Mouse (Mus musculus): ENCODE data around the gene Dab1. TPM values are rescaled to one million over a fixed set of nuclear protein-coding genes. Genes with fewer than 3 reads are reported as not detected.

Dab1 gene
- total and polyA plus RNA-seq, 2 experiments, result 0.02 to 0.09 TPM

GRCm38 (mm10) chr4:104769602-104770001 is 1150.4 kb downstream of the Dab1 start:
- peaks cover 26% of the 10 kb centered on the region for H3K4me1 ChIP-seq (ENCODE audit: control insufficient read depth, insufficient read depth, low read length)
- no peak overlapping the region for H3K9ac ChIP-seq (ENCODE audit: low read depth, low read length)
- no peaks in the 10 kb centered on the region for H3K27me3 ChIP-seq (ENCODE audit: control insufficient read depth, insufficient read depth, low read length)
- H3K79me2 ChIP-seq (ENCODE audit: control insufficient read depth, insufficient read depth, low read length), result peaks cover 19% of the 10 kb centered on the region; the same call in 1 of the 2 replicates
- DNase-seq (ENCODE audit: extremely low read depth, low read depth, low spot score), result no peak
- H3K36me3 ChIP-seq (ENCODE audit: control insufficient read depth, insufficient read depth, low read length), result peaks cover 2% of the 10 kb centered on the region; the same call in 1 of the 2 replicates
- no peak overlapping the region for H3K27ac ChIP-seq (replicated peaks; ENCODE audit: insufficient read depth, low read depth, low read length)
- no peak overlapping the region for H3K4me3 ChIP-seq (ENCODE audit: insufficient read depth, low read depth, low read length)
- 88% methylated on average over 8 of the region's 8 CpGs for WGBS
- TF ChIP-seq POLR2A (IDR thresholded peaks at IDR 0.05; ENCODE audit: extremely low read depth, insufficient read depth, low read length), result no peak
- TF ChIP-seq CTCF (IDR thresholded peaks at IDR 0.05; ENCODE audit: low read depth, low read length), result no peak

- Histone ChIP-seq H3K4me1 (ENCODE audit: control insufficient read depth, insufficient read depth, low read length) (peaks cover 26% of the 10 kb centered on the region), H3K27ac (replicated peaks; ENCODE audit: insufficient read depth, low read depth, low read length) (no peak overlapping the region), H3K4me3 (ENCODE audit: insufficient read depth, low read depth, low read length) (no peak overlapping the region), H3K79me2 (ENCODE audit: control insufficient read depth, insufficient read depth, low read length) (peaks cover 19% of the 10 kb centered on the region; the same call in 1 of the 2 replicates), H3K9ac (ENCODE audit: low read depth, low read length) (no peak overlapping the region), H3K36me3 (ENCODE audit: control insufficient read depth, insufficient read depth, low read length) (peaks cover 5% of the 10 kb centered on the region; the same call in 1 of the 2 replicates), H3K27me3 (ENCODE audit: control insufficient read depth, insufficient read depth, low read length) (no peaks in the 10 kb centered on the region)
- WGBS, result 39% methylated on average over 4 of the region's 4 CpGs
- DNase-seq (ENCODE audit: extremely low read depth, low read depth, low spot score), result peak; percentile 54
- TF ChIP-seq POLR2A (IDR thresholded peaks at IDR 0.05; ENCODE audit: extremely low read depth, insufficient read depth, low read length), result no peak
- TF ChIP-seq CTCF (IDR thresholded peaks at IDR 0.05; ENCODE audit: low read depth, low read length), result no peak
These were observed 1151.2 kb downstream of the Dab1 start for GRCm38 (mm10) chr4:104770331-104770730.

GRCm38 (mm10) chr4:104775601-104776000 is 1156.4 kb downstream of the Dab1 start:
- H3K79me2 ChIP-seq (ENCODE audit: control insufficient read depth, insufficient read depth, low read length), result peaks cover 4% of the 10 kb centered on the region; the same call in 1 of the 2 replicates
- no peak overlapping the region for H3K9ac ChIP-seq (ENCODE audit: low read depth, low read length)
- DNase-seq (ENCODE audit: extremely low read depth, low read depth, low spot score), result peak; percentile 30
- no peaks in the 10 kb centered on the region for H3K27me3 ChIP-seq (ENCODE audit: control insufficient read depth, insufficient read depth, low read length)
- WGBS, result 22% methylated on average over 3 of the region's 3 CpGs
- peaks cover 30% of the 10 kb centered on the region for H3K36me3 ChIP-seq (ENCODE audit: control insufficient read depth, insufficient read depth, low read length)
- no peak overlapping the region for H3K27ac ChIP-seq (replicated peaks; ENCODE audit: insufficient read depth, low read depth, low read length)
- TF ChIP-seq POLR2A (IDR thresholded peaks at IDR 0.05; ENCODE audit: extremely low read depth, insufficient read depth, low read length) (no peak), CTCF (IDR thresholded peaks at IDR 0.05; ENCODE audit: low read depth, low read length) (no peak)
- peaks cover 14% of the 10 kb centered on the region for H3K4me1 ChIP-seq (ENCODE audit: control insufficient read depth, insufficient read depth, low read length)
- no peak overlapping the region for H3K4me3 ChIP-seq (ENCODE audit: insufficient read depth, low read depth, low read length)

GRCm38 (mm10) chr4:104779460-104779859 is 1160.3 kb downstream of the Dab1 start:
- no peak overlapping the region for H3K4me3 ChIP-seq (ENCODE audit: insufficient read depth, low read depth, low read length)
- peaks cover 9% of the 10 kb centered on the region for H3K4me1 ChIP-seq (ENCODE audit: control insufficient read depth, insufficient read depth, low read length)
- peak; percentile 96 for DNase-seq (ENCODE audit: extremely low read depth, low read depth, low spot score)
- TF ChIP-seq POLR2A (IDR thresholded peaks at IDR 0.05; ENCODE audit: extremely low read depth, insufficient read depth, low read length) (no peak), CTCF (IDR thresholded peaks at IDR 0.05; ENCODE audit: low read depth, low read length) (no peak)
- peak overlapping the region; percentile 84 for H3K27ac ChIP-seq (replicated peaks; ENCODE audit: insufficient read depth, low read depth, low read length)
- 24% methylated on average over 5 of the region's 5 CpGs for WGBS
- H3K27me3 ChIP-seq (ENCODE audit: control insufficient read depth, insufficient read depth, low read length), result no peaks in the 10 kb centered on the region
- H3K36me3 ChIP-seq (ENCODE audit: control insufficient read depth, insufficient read depth, low read length), result peaks cover 61% of the 10 kb centered on the region
- no peaks in the 10 kb centered on the region for H3K79me2 ChIP-seq (ENCODE audit: control insufficient read depth, insufficient read depth, low read length)
- H3K9ac ChIP-seq (ENCODE audit: low read depth, low read length), result no peak overlapping the region

- no peak overlapping the region for H3K4me3 ChIP-seq (ENCODE audit: insufficient read depth, low read depth, low read length)
- H3K9ac ChIP-seq (ENCODE audit: low read depth, low read length), result no peak overlapping the region
- H3K27me3 ChIP-seq (ENCODE audit: control insufficient read depth, insufficient read depth, low read length), result no peaks in the 10 kb centered on the region
- H3K27ac ChIP-seq (replicated peaks; ENCODE audit: insufficient read depth, low read depth, low read length), result no peak overlapping the region
- H3K79me2 ChIP-seq (ENCODE audit: control insufficient read depth, insufficient read depth, low read length), result no peaks in the 10 kb centered on the region
- 90% methylated on average over 3 of the region's 3 CpGs for WGBS
- H3K4me1 ChIP-seq (ENCODE audit: control insufficient read depth, insufficient read depth, low read length), result peaks cover 5% of the 10 kb centered on the region
- DNase-seq (ENCODE audit: extremely low read depth, low read depth, low spot score), result no peak
- TF ChIP-seq POLR2A (IDR thresholded peaks at IDR 0.05; ENCODE audit: extremely low read depth, insufficient read depth, low read length) (no peak), CTCF (IDR thresholded peaks at IDR 0.05; ENCODE audit: low read depth, low read length) (no peak)
- peaks cover 67% of the 10 kb centered on the region for H3K36me3 ChIP-seq (ENCODE audit: control insufficient read depth, insufficient read depth, low read length)
These were observed 1162.3 kb downstream of the Dab1 start for GRCm38 (mm10) chr4:104781441-104781840.

GRCm38 (mm10) chr4:104782346-104782745 is 1163.2 kb downstream of the Dab1 start:
- Histone ChIP-seq H3K4me3 (ENCODE audit: insufficient read depth, low read depth, low read length) (no peak overlapping the region), H3K36me3 (ENCODE audit: control insufficient read depth, insufficient read depth, low read length) (peaks cover 73% of the 10 kb centered on the region), H3K27ac (replicated peaks; ENCODE audit: insufficient read depth, low read depth, low read length) (no peak overlapping the region), H3K4me1 (ENCODE audit: control insufficient read depth, insufficient read depth, low read length) (peaks cover 5% of the 10 kb centered on the region), H3K9ac (ENCODE audit: low read depth, low read length) (no peak overlapping the region), H3K27me3 (ENCODE audit: control insufficient read depth, insufficient read depth, low read length) (no peaks in the 10 kb centered on the region), H3K79me2 (ENCODE audit: control insufficient read depth, insufficient read depth, low read length) (no peaks in the 10 kb centered on the region)
- WGBS, result 83% methylated on average over 4 of the region's 4 CpGs
- no peak for TF ChIP-seq POLR2A (IDR thresholded peaks at IDR 0.05; ENCODE audit: extremely low read depth, insufficient read depth, low read length)
- TF ChIP-seq CTCF (IDR thresholded peaks at IDR 0.05; ENCODE audit: low read depth, low read length), result no peak
- DNase-seq (ENCODE audit: extremely low read depth, low read depth, low spot score), result no peak
